Mouse (Mus musculus) myocyte (in vitro differentiated cells): ENCODE data around the gene Larp1b. TPM values are rescaled to one million over a fixed set of nuclear protein-coding genes. Genes with fewer than 3 reads are reported as not detected.
"Not testable (repeated sequence)": the region's sequence is repeated elsewhere in the genome, so short reads cannot be mapped to it uniquely, and the experiment has no call there.

ENCODE experiments used
- H3K27me3 ChIP-seq: one replicate; pipeline ENCODE4 v1.6.1; 2011; ENCODE audit not compliant: control insufficient read depth, insufficient read depth, insufficient read length
- H3K36me3 ChIP-seq: one replicate; pipeline ENCODE4 v1.6.1; 2011; ENCODE audit not compliant: control insufficient read depth, insufficient read depth
- H3K4me2 ChIP-seq: one replicate; pipeline ENCODE4 v1.6.1; 2011; ENCODE audit warnings: low read depth, control low read depth
- H3K4me3 ChIP-seq: one replicate; pipeline ENCODE4 v1.5.1; 2011; ENCODE audit warnings: mild to moderate bottlenecking, control low read depth, moderate library complexity
- H3K79me2 ChIP-seq: one replicate; pipeline ENCODE4 v1.6.1; 2011; ENCODE audit not compliant: control insufficient read depth, insufficient read depth
- H3ac ChIP-seq: one replicate; pipeline ENCODE4 v1.6.1; 2011; ENCODE audit not compliant: control insufficient read depth, insufficient read length
- CEBPB ChIP-seq: IDR thresholded peaks from 2 replicates; pipeline ENCODE4 v1.6.1; 2011; ENCODE audit warnings: mild to moderate bottlenecking, moderate library complexity; ENCODE audit not compliant: poor library complexity, insufficient read depth, severe bottlenecking
- E2F4 ChIP-seq: IDR thresholded peaks from one replicate; pipeline ENCODE4 v1.6.1; 2011; ENCODE audit warnings: mild to moderate bottlenecking, control low read depth, moderate library complexity; ENCODE audit not compliant: insufficient read depth
- MAX ChIP-seq: IDR thresholded peaks from one replicate; pipeline ENCODE4 v1.6.1; 2011; ENCODE audit warnings: low read depth, mild to moderate bottlenecking, control low read depth
- MYOD1 ChIP-seq, 3 experiments: IDR thresholded peaks; one replicate each; pipeline ENCODE4 v1.6.1; 2011; ENCODE audit warnings: control low read depth in 2 of 3, low read depth in 2 of 3, mild to moderate bottlenecking in 2 of 3, moderate library complexity in 1 of 3; ENCODE audit not compliant: insufficient read length in 2 of 3, control insufficient read depth in 1 of 3
- MYOG ChIP-seq, 3 experiments: IDR thresholded peaks; one replicate each; pipeline ENCODE4 v1.6.1; 2011; ENCODE audit warnings: control low read depth in 2 of 3, low read depth in 2 of 3, mild to moderate bottlenecking in 2 of 3; ENCODE audit not compliant: insufficient read length in 2 of 3, control insufficient read depth in 1 of 3, insufficient read depth in 1 of 3
- POLR2A ChIP-seq: IDR thresholded peaks from one replicate; pipeline ENCODE4 v1.6.1; 2011; ENCODE audit warnings: low read depth, mild to moderate bottlenecking, control low read depth, moderate library complexity; ENCODE audit not compliant: insufficient read length
- POLR2AphosphoS2 ChIP-seq: IDR thresholded peaks from one replicate; pipeline ENCODE4 v1.6.1; 2011; ENCODE audit warnings: low read depth, control low read depth; ENCODE audit not compliant: insufficient read length
- REST ChIP-seq: IDR thresholded peaks from one replicate; pipeline ENCODE4 v1.6.1; 2011; ENCODE audit warnings: mild to moderate bottlenecking, control low read depth, moderate library complexity; ENCODE audit not compliant: insufficient read depth, insufficient read length
- SRF ChIP-seq: IDR thresholded peaks from one replicate; pipeline ENCODE4 v1.6.1; 2011; ENCODE audit warnings: low read depth; ENCODE audit not compliant: control insufficient read depth, insufficient read length
- TCF12 ChIP-seq: IDR thresholded peaks from one replicate; pipeline ENCODE4 v1.6.1; 2011; ENCODE audit warnings: mild to moderate bottlenecking, control low read depth; ENCODE audit not compliant: poor library complexity, insufficient read depth, severe bottlenecking
- TCF3 ChIP-seq: IDR thresholded peaks from one replicate; pipeline ENCODE4 v1.6.1; 2011; ENCODE audit warnings: low read depth, control low read depth; ENCODE audit not compliant: insufficient read length
- USF1 ChIP-seq: IDR thresholded peaks from one replicate; pipeline ENCODE4 v1.6.1; 2011; ENCODE audit warnings: low read depth, mild to moderate bottlenecking, control low read depth, moderate library complexity
- polyA plus RNA-seq: library from polyadenylated mRNA; unstranded; fragments of >200 nt; fragmentation: generic; extraction: Trizol; gene quantifications from one replicate; pipeline ENCODE4 v1.2.1, GENCODE M21; 2012; ENCODE audit warnings: missing spikeins

Larp1b gene
- 10.1 TPM for polyA plus RNA-seq

- Histone ChIP-seq H3K27me3 (no peaks in the 10 kb centered on the region), H3K36me3 (no peaks in the 10 kb centered on the region), H3K4me2 (peak within 1 kb of the TSS; percentile 99), H3K79me2 (no peaks in the 10 kb centered on the region), H3K4me3 (peak within 1 kb of the TSS; percentile 58), H3ac (peak within 1 kb of the TSS; percentile 83)
- peak in 1 of 3 experiments; percentile 47 for TF ChIP-seq MYOG (IDR thresholded peaks at IDR 0.05; ENCODE audit: control insufficient read depth in 1 of 3, insufficient read depth in 1 of 3, insufficient read length in 2 of 3, low read depth in 2 of 3)
- TF ChIP-seq POLR2A = peak; percentile 95
- TF ChIP-seq POLR2AphosphoS2 = peak; percentile 91
- peak; percentile 16 for TF ChIP-seq E2F4
- TF ChIP-seq USF1 = no peak
- peak; percentile 69 for TF ChIP-seq SRF
- TF ChIP-seq REST = no peak
- no peak for TF ChIP-seq MAX
- TF ChIP-seq TCF3 = no peak
- peak in 1 of 3 experiments; percentile 18 for TF ChIP-seq MYOD1 (IDR thresholded peaks at IDR 0.05; ENCODE audit: control insufficient read depth in 1 of 3, insufficient read length in 2 of 3, low read depth in 2 of 3)
- no peak for TF ChIP-seq CEBPB
- TF ChIP-seq TCF12 = no peak
Observed at GRCm38 (mm10) chr3:40949170-40949902, at the start of gene Larp1b. TSS of gene Larp1b (plus strand) at chr3:40949828.

DNA sequence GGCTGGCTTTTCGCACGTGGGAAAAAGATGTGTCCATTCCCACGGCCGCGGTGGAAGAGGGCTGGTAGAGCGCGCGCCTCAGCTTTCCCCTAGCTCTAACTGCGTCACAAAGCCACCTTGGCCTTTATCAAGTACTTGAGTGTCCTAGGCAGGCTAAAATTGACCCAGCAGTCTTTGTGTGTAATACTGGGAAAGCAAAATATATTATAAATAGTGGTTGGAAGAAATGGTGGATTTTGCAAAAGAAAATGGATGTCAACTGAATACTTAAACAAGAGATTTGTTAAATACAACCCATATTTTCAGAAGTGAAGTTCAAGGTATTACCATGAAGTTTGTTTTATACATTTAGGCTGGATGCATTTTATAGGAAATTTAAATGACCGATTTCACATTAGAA is 47.2 kb upstream of the Larp1b start, which contains the start of gene 1700034I23Rik:
Gene 1700034I23Rik, minus strand, starts transcription at position 101 of the 400 bp plus-strand sequence.
- not testable (repeated sequence) for H3K79me2 ChIP-seq, H3K36me3 ChIP-seq, H3ac ChIP-seq, H3K4me2 ChIP-seq, H3K4me3 ChIP-seq, H3K27me3 ChIP-seq

DNA sequence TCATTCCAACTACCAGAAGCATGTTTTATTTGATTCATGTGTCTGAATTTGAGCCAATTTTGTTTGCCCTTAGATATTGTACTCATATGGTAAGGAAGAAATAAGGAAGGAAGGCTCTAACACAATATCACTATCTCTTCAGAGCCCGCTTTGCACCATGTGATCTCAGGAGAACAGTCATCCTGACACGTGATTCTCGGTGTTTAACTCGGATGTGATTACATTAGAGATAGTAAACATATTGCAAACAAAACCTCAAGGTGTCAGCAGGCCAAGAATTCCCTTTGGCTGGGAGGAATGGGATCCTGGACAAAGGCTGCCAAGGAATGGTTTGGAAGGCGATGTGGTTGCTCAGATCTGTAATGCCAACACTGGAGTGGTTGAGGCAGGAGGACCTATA is 11.4 kb upstream of the Larp1b start:
- Histone ChIP-seq H3K4me3 (no peak overlapping the region), H3ac (no peak overlapping the region), H3K4me2 (no peak overlapping the region), H3K27me3 (no peaks in the 10 kb centered on the region), H3K79me2 (no peaks in the 10 kb centered on the region), H3K36me3 (no peaks in the 10 kb centered on the region)
- TF ChIP-seq SRF (no peak), MYOD1 (IDR thresholded peaks at IDR 0.05; ENCODE audit: control insufficient read depth in 1 of 3, insufficient read length in 2 of 3, low read depth in 2 of 3) (no peak), POLR2A (no peak), TCF3 (no peak), CEBPB (no peak), E2F4 (no peak), TCF12 (no peak), REST (no peak), USF1 (no peak), POLR2AphosphoS2 (no peak), MYOG (IDR thresholded peaks at IDR 0.05; ENCODE audit: control insufficient read depth in 1 of 3, insufficient read depth in 1 of 3, insufficient read length in 2 of 3, low read depth in 2 of 3) (no peak), MAX (no peak)

- no peak overlapping the region for H3K4me2 ChIP-seq
- H3K36me3 ChIP-seq = no peaks in the 10 kb centered on the region
- H3ac ChIP-seq = no peak overlapping the region
- H3K4me3 ChIP-seq = no peak overlapping the region
- no peaks in the 10 kb centered on the region for H3K27me3 ChIP-seq
- H3K79me2 ChIP-seq = no peaks in the 10 kb centered on the region
- TF ChIP-seq MYOD1 (IDR thresholded peaks at IDR 0.05; ENCODE audit: control insufficient read depth in 1 of 3, insufficient read length in 2 of 3, low read depth in 2 of 3) (no peak), TCF3 (no peak), CEBPB (no peak), REST (no peak), POLR2A (no peak), MAX (no peak), POLR2AphosphoS2 (no peak)
Observed at GRCm38 (mm10) chr3:40938592-40938991, 11.0 kb upstream of the Larp1b start.

- H3K36me3 ChIP-seq = no peaks in the 10 kb centered on the region
- no peaks in the 10 kb centered on the region for H3K27me3 ChIP-seq
- no peak overlapping the region for H3K4me3 ChIP-seq
- no peak overlapping the region for H3ac ChIP-seq
- no peaks in the 10 kb centered on the region for H3K79me2 ChIP-seq
- TF ChIP-seq SRF = no peak
- TF ChIP-seq POLR2A = no peak
- TF ChIP-seq TCF12 = no peak
- H3K4me2 ChIP-seq = no peak overlapping the region
Observed at GRCm38 (mm10) chr3:40939019-40939418, 10.6 kb upstream of the Larp1b start.
